Mouse (Mus musculus) midbrain, embryonic 12.5 days (tissue): ENCODE results near the gene Bag3. TPM values are rescaled to one million over a fixed set of nuclear protein-coding genes. Genes with fewer than 3 reads are reported as not detected.

Source experiments
- ATAC-seq: fragments of 200-750 bp; cut with Nextera tagmentation; 2 replicates; pipeline ENCODE4 v1.8.0; 2017; ENCODE audit warnings: low read depth, moderate TSS enrichment, moderate library complexity; ENCODE audit not compliant: low FRiP score
- H3K27ac ChIP-seq: fragments of 300-500 bp; sonication (generic); replicated peaks from 2 replicates; pipeline ENCODE4 v1.5.1; 2016; ENCODE audit warnings: mild to moderate bottlenecking
- H3K27me3 ChIP-seq: fragments of 300-500 bp; sonication (generic); 2 replicates; pipeline ENCODE4 v1.6.1; 2016; ENCODE audit warnings: mild to moderate bottlenecking
- H3K36me3 ChIP-seq: fragments of 300-500 bp; sonication (generic); 2 replicates; pipeline ENCODE4 v1.6.1; 2016
- H3K4me1 ChIP-seq: fragments of 300-500 bp; sonication (generic); 2 replicates; pipeline ENCODE4 v1.6.1; 2016
- H3K4me2 ChIP-seq: fragments of 300-500 bp; sonication (generic); replicated peaks from 2 replicates; pipeline ENCODE4 v1.6.1; 2016; ENCODE audit warnings: mild to moderate bottlenecking, moderate library complexity
- H3K4me3 ChIP-seq: fragments of 300-500 bp; sonication (generic); 2 replicates; pipeline ENCODE4 v1.5.1; 2016; ENCODE audit warnings: mild to moderate bottlenecking
- H3K9ac ChIP-seq: fragments of 300-500 bp; sonication (generic); replicated peaks from 2 replicates; pipeline ENCODE4 v1.6.1; 2016; ENCODE audit warnings: mild to moderate bottlenecking, moderate library complexity
- H3K9me3 ChIP-seq: fragments of 300-500 bp; sonication (generic); 2 replicates; pipeline ENCODE4 v1.6.1; 2016; ENCODE audit warnings: mild to moderate bottlenecking
- WGBS: fragments of 180-500 bp; shearing (Covaris S2); methylation state at CpG from one replicate; pipeline ENCODE4 v1.1.7; 2016; 5-methylcytosine and 5-hydroxymethylcytosine counted together
- polyA plus RNA-seq: library from polyadenylated mRNA; unstranded; fragments of >200 nt; fragmentation: Nextera tagmentation; extraction: Ambion mirVana; gene quantifications from 2 replicates; pipeline ENCODE4 v1.2.1, GENCODE M21; 2016

Gene Bag3
- polyA plus RNA-seq, 1 experiment from 2014 or later: 3.9 TPM

DNA sequence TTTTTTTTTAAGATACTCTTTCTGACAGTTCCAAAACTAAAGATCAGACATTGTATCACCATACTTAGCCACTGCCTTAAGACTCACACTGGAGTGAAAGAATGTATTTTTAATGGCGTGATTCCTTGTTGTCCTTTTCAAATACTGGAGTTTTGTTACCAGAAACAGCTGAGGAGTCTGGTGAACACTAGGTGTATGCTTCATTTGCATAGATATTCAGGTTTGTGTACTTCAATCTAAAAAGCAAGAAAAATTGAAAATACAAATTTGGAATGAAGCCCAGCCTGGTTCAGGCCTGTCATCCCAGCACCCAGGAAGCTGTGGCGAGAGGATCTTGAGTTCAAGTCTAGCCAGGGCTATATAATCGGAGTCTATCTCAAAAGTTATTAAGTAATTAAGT is 1.2 kb downstream of the Bag3 start:
- Histone ChIP-seq H3K9ac (no peak overlapping the region), H3K4me2 (peak overlapping the region; percentile 70; the same call in 1 of the 2 replicates), H3K4me1 (peaks cover 24% of the 10 kb centered on the region), H3K27me3 (peaks cover 29% of the 10 kb centered on the region), H3K9me3 (no peaks in the 10 kb centered on the region), H3K36me3 (no peaks in the 10 kb centered on the region), H3K4me3 (no peak overlapping the region), H3K27ac (no peak overlapping the region)
- 86% methylated on average over 3 of the region's 3 CpGs for WGBS
- ATAC-seq: no peak

DNA sequence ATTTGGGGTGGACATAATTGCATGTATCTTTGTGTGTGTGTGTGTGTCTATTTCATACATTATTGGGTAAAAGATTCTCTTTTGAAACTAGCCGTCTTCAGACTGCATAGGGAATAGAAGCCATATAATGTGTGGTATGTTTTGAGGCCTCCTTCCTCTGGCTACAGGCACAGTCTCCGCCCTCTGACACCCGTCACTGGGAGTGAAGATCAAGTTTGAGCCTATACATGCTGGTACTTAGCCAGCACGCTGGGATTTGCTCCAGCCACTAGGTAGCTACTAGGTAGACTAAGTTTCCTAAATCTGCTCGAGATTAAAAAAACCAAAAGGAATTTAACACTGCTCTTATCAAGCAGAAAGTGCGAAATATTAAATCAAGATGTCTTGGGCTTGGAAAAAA is 3.2 kb downstream of the Bag3 start:
- Histone ChIP-seq H3K4me3 (no peak overlapping the region), H3K27ac (no peak overlapping the region), H3K27me3 (peaks cover 22% of the 10 kb centered on the region), H3K4me1 (peaks cover 43% of the 10 kb centered on the region), H3K36me3 (no peaks in the 10 kb centered on the region), H3K9ac (no peak overlapping the region), H3K9me3 (no peaks in the 10 kb centered on the region), H3K4me2 (no peak overlapping the region)
- WGBS: 83% methylated on average over 6 of the region's 6 CpGs
- ATAC-seq: no peak

DNA sequence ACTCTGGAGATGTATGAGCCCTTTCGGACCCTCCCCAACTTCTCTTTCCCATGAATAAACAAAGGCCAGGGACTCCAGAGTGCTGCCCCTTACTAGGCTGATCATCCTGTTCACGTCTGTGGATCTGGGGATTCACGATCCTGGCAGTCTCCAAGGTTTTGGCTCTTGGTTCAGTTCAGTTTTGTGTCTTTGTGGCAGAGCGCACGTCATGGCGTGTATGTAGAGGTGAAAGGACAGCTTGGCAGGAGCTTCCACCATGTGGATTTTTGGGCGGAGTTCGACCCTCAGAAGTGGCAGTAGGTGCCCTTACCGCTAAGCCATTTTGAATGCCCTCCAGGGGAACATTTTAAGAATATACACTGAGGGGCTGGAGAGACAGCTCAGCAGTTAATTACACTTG is 5.2 kb downstream of the Bag3 start:
- 84% methylated on average over 9 of the region's 9 CpGs for WGBS

DNA sequence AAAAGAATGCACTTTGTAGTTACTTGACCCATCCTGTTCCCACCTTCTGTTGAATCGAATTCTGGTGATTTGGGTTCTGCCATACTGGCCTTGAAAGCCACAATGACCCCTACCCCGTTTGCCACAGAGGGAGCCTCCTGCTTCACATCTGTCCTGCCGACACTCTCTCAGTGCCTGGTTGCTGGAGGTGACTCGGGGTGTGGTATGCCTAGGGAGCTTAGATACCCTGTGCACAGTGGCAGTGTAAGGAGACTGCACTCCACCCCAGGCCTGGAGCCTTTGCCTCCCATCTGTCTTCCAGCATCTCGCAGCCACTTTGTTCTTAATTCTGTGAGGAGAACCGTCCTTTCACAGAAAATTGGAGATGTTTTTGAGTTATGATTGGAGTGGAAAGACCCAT is 5.7 kb downstream of the Bag3 start:
- H3K27ac ChIP-seq: peak overlapping the region; percentile 67; the same call in 1 of the 2 replicates
- no peak overlapping the region for H3K4me2 ChIP-seq
- H3K9ac ChIP-seq: no peak overlapping the region
- peaks cover 6% of the 10 kb centered on the region for H3K27me3 ChIP-seq
- H3K4me3 ChIP-seq: no peak overlapping the region
- H3K36me3 ChIP-seq: no peaks in the 10 kb centered on the region
- H3K9me3 ChIP-seq: no peaks in the 10 kb centered on the region
- ATAC-seq: no peak
- H3K4me1 ChIP-seq: peaks cover 51% of the 10 kb centered on the region
- WGBS: 56% methylated on average over 6 of the region's 6 CpGs

More for the DNA sequence above, 5.2 kb downstream of the Bag3 start:
- Histone ChIP-seq H3K4me3 (no peak overlapping the region), H3K9ac (no peak overlapping the region), H3K4me2 (no peak overlapping the region), H3K4me1 (peaks cover 56% of the 10 kb centered on the region), H3K27ac (no peak overlapping the region), H3K27me3 (peaks cover 11% of the 10 kb centered on the region), H3K36me3 (no peaks in the 10 kb centered on the region), H3K9me3 (no peaks in the 10 kb centered on the region)
- no peak for ATAC-seq

DNA sequence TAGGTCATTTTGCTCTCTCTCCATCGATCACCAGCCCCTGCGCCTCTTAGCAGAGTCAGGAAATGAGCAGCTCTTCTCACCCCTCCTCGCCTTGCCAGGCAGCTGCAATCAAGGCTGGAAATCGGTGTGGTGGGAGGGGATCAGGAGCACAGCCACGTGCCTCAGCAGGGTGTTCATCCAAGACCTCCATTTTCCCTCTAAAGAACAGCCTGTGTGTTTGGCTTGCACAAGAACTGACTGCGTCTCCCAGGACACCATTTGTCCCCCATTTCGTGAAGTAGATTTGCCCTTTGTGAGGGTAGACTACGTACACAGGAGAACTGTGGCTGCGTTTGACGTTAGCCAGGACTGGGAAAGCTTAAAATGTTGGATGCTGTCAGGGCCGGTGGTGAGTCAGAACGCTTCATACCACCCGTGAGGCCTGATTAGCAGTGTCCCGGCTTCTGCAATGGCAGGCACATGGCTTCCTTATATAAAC is 6.2 kb downstream of the Bag3 start:
- Histone ChIP-seq H3K4me3 (no peak overlapping the region), H3K27me3 (peaks cover 3% of the 10 kb centered on the region), H3K9me3 (no peaks in the 10 kb centered on the region), H3K4me2 (no peak overlapping the region), H3K36me3 (no peaks in the 10 kb centered on the region), H3K9ac (no peak overlapping the region), H3K4me1 (peaks cover 51% of the 10 kb centered on the region), H3K27ac (peak overlapping the region; percentile 67)
- 0 out of 2 replicates have a peak, but pooled peaks have one; percentile 52 for ATAC-seq
- 37% methylated on average over 14 of the region's 14 CpGs for WGBS

DNA sequence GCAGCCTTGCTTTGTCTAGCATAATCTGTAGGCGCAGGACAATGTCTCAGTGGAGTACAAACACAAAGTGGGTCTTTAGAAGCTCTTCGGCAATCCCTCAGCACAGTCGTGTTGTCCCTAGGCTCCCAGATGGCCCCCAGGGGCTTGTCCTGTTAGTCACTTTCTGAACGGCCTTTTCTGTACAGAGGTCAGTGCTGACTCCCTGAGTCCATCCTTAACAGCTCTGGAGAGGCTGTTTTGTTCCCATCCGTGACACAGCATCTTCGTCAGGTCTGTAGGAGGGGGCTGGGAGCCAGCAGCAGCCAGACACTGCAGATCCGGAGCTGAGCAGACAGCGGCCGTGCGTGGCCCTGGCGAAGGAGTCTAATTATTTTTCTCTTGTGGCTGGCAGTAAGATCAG is 7.6 kb downstream of the Bag3 start:
- H3K9me3 ChIP-seq: no peaks in the 10 kb centered on the region
- ATAC-seq: peak; percentile 57; the same call in 1 of the 2 replicates
- no peaks in the 10 kb centered on the region for H3K36me3 ChIP-seq
- H3K4me3 ChIP-seq: no peak overlapping the region
- 9% methylated on average over 11 of the region's 11 CpGs for WGBS
- H3K27ac ChIP-seq: peak overlapping the region; percentile 62
- no peak overlapping the region; the same call in none of the 2 replicates for H3K9ac ChIP-seq
- H3K4me2 ChIP-seq: peak overlapping the region; percentile 35
- peaks cover 65% of the 10 kb centered on the region for H3K4me1 ChIP-seq
- peaks cover 3% of the 10 kb centered on the region for H3K27me3 ChIP-seq

DNA sequence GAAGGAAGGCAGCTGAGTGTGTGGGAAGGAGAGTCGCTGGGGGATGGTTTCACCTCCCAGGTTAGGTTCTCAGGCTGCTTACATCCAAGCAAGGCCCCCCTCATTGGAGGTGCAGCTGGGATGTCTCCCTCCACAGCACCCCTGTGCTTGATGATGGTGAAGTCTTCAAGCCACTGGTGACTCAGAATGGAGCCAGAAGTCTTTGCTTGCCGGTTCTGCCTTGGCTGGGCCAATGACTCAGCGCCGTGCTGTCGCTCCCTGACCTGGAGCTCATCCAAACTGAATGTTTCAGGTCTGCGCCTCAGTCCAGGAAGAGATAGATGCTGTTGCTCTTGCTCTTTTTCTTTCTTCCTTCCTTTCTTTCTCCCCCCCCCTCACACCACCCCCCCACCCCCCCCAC is 8.5 kb downstream of the Bag3 start:
- Histone ChIP-seq H3K4me1 (peaks cover 70% of the 10 kb centered on the region), H3K4me3 (no peak overlapping the region), H3K36me3 (no peaks in the 10 kb centered on the region), H3K4me2 (no peak overlapping the region), H3K9me3 (no peaks in the 10 kb centered on the region), H3K9ac (no peak overlapping the region), H3K27me3 (peaks cover 3% of the 10 kb centered on the region), H3K27ac (0 out of 2 replicates have a peak overlapping the region, but pooled peaks have one; percentile 62)
- 71% methylated on average over 6 of the region's 6 CpGs for WGBS
- no peak for ATAC-seq

DNA sequence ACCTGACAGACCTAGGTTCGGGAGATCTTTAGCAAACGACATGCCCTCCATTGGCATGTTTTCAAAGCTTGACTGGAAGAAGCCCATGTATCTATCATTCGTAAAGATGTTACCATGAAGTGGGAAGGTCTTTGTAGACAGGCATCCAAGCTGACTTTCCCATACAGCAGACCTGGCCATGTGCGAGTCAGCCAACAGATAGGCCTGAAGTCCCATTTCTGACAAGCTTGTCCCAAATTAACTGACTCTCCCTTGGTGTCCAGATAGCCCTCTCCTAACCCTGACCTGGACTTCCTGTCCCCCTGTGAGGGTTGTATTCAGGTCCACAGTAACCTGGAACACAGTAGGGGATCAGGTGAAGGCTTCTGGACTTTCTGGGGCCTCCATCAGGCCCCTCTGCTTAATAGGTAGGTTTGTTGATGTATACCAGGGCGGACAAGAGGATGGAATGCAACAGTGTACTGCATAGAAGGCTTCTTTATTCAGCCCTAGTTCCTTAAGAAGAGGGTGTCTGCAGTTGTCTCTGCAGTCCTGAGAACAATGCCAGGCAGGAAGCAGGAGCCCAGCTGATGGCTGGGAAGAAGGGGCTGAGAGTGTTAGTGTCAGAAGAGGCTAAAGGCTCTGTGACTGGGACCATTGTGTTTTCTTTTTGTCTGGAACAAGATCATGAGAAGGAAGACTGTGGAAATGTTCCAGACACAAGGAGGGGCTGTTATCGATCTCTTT is 9.2 kb downstream of the Bag3 start:
- Histone ChIP-seq H3K27me3 (peaks cover 3% of the 10 kb centered on the region), H3K9ac (no peak overlapping the region), H3K4me3 (no peak overlapping the region), H3K36me3 (no peaks in the 10 kb centered on the region), H3K27ac (0 out of 2 replicates have a peak overlapping the region, but pooled peaks have one; percentile 10), H3K4me1 (peaks cover 70% of the 10 kb centered on the region), H3K9me3 (no peaks in the 10 kb centered on the region), H3K4me2 (no peak overlapping the region)
- ATAC-seq: no peak
- WGBS: 77% methylated on average over 6 of the region's 6 CpGs

DNA sequence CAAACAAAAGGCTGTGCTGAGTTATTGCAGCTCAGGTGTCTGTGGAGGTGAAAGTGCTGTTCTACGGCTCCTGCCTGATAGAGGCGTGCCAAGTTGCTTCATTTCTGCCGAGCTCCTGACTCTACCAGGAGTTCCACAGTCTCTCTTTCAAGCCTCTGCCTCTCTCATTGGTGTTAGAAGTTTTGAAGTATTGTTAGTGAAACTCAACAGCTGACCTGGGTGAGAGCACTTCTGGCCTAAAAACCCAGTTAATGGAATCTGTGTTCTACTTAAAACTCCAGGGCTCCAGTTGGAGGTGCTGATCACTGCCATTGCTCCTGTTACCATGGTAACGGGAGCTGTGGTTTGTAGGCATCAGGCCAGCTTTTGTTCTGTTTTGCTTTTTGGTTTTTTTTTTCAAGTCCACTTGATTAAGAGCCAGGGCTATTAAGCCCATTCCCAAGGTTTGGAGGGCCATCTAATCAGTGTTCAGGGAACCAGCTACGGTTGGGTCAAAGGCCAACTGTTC is 11.6 kb downstream of the Bag3 start:
- Histone ChIP-seq H3K9me3 (no peaks in the 10 kb centered on the region), H3K4me3 (no peak overlapping the region), H3K36me3 (no peaks in the 10 kb centered on the region), H3K27ac (no peak overlapping the region), H3K4me1 (peaks cover 56% of the 10 kb centered on the region), H3K27me3 (peaks cover 3% of the 10 kb centered on the region), H3K4me2 (no peak overlapping the region), H3K9ac (no peak overlapping the region)
- ATAC-seq: no peak
- WGBS: 33% methylated on average over 5 of the region's 5 CpGs

DNA sequence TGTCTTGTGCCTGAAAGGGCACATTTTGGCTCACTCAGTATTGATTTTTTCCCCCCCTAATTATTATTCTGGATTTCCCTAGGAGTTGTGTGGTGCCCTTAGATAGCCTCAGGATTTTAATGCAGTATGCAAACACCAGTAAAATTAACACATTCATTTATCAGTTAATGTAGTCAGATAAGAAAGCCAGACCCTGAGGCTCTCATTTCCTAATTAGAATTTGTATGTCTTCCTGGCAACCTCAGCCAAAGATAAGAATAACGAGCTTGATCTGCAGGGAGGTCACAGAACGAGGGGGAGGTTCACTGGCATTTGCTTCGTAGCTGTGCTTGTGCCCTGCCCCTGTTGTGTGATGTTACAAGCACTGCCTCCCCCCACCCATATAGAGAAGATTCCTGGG is 12.7 kb downstream of the Bag3 start:
- no peak for ATAC-seq
- H3K9me3 ChIP-seq: no peaks in the 10 kb centered on the region
- H3K27me3 ChIP-seq: peaks cover 3% of the 10 kb centered on the region
- no peak overlapping the region for H3K4me2 ChIP-seq
- H3K9ac ChIP-seq: no peak overlapping the region
- WGBS: 21% methylated on average over 3 of the region's 3 CpGs
- no peak overlapping the region for H3K27ac ChIP-seq
- H3K36me3 ChIP-seq: no peaks in the 10 kb centered on the region
- H3K4me1 ChIP-seq: peaks cover 47% of the 10 kb centered on the region
- H3K4me3 ChIP-seq: no peak overlapping the region

DNA sequence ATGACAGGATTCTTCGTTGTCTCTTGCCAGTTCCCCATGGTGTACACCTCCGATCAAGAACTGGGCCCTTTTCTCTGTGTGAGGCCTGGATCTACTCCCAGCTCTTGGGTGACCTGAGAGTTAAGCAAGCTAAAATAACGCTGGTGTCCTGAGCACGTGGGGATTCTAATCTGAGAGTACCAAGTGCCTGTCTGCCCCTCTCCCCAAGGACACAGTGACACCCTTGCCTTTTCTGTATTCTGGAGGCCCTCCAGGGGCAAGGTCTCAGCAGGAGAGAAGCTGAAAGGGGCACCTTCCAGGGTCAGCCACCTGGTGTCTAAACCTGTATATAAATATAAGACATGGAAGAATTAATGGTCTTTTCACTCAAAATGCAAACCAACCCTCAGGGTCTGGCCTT is 14.3 kb downstream of the Bag3 start:
- no peak for ATAC-seq
- Histone ChIP-seq H3K36me3 (no peaks in the 10 kb centered on the region), H3K9me3 (no peaks in the 10 kb centered on the region), H3K4me2 (no peak overlapping the region), H3K9ac (no peak overlapping the region), H3K4me1 (peaks cover 32% of the 10 kb centered on the region), H3K4me3 (no peak overlapping the region), H3K27me3 (no peaks in the 10 kb centered on the region; the same call in 1 of the 2 replicates), H3K27ac (no peak overlapping the region)
- WGBS: 87% methylated on average over 4 of the region's 4 CpGs

DNA sequence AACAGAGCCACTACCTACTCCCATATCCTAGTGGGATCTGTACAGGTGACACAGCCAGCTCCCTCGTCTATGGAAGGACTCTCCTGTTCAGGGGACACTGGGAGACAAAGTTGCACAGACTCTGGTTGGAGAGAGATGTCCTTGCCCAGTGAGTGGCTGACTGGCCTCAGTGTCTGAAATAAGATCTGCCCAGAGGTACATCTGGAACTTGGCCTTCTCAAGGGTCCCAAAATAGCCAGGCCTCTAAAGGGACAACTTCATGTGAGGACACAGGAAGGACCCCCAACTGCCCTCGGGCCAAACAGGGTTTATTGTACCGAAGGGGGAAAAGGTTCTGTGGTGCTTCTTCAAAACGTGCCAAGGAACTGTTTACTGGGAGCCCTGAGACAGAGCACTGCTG is 14.8 kb downstream of the Bag3 start:
- no peaks in the 10 kb centered on the region for H3K36me3 ChIP-seq
- H3K4me1 ChIP-seq: peaks cover 27% of the 10 kb centered on the region
- no peaks in the 10 kb centered on the region; the same call in 1 of the 2 replicates for H3K27me3 ChIP-seq
- no peak overlapping the region for H3K4me3 ChIP-seq
- H3K4me2 ChIP-seq: no peak overlapping the region
- no peak overlapping the region for H3K9ac ChIP-seq
- no peaks in the 10 kb centered on the region for H3K9me3 ChIP-seq
- ATAC-seq: no peak
- no peak overlapping the region for H3K27ac ChIP-seq
- WGBS: 71% methylated on average over 4 of the region's 4 CpGs
